Mouse (Mus musculus): ENCODE data around the gene Gab2. TPM values are rescaled to one million over a fixed set of nuclear protein-coding genes. Genes with fewer than 3 reads are reported as not detected.

The Gab2 gene
- total RNA-seq, 4 experiments from 2014 or later = 17.3 to 18.6 (median 17.6) TPM

Other genes with a start within 250 kb of the Gab2 start
- gene Nars2, start 130.1 kb upstream of the Gab2 start, total RNA-seq (2022) = 10 to 100 TPM; 16.1 to 21.5 (median 17.5) TPM

Measured in left cerebral cortex, adult 8-10 months (tissue).